Mouse (Mus musculus): ENCODE data around the gene Pygb. TPM values are rescaled to one million over a fixed set of nuclear protein-coding genes. Genes with fewer than 3 reads are reported as not detected.

Gene Pygb
- total RNA-seq (2021) (100 to 1,000 TPM; 448 to 514 TPM), polyA plus RNA-seq (2012; rRNA removed) (343 and 518 TPM in 2 replicates)
- long read RNA-seq, transcript Pygb-201 (20 exons, 3,909 nt) = major isoform, 437 of 525 reads
- long read RNA-seq, partial matches to known transcripts = 69 of 525 reads
- long read RNA-seq, other reads (novel, unspliced or antisense) = 17 of 525 reads

- intact Hi-C loops (cut with DNase I) = loop anchor here (2.0 to 5.0 kb wide), 3 partner anchors 38 to 124 kb away; partner anchors contain the start of genes Abhd12, Entpd6 and Gins1
- Histone ChIP-seq H3K79me2 (replicated peaks; ENCODE audit: control insufficient read depth, insufficient read depth, low read length) (no peaks in the 10 kb centered on the region), H3K27me3 (ENCODE audit: control insufficient read depth, insufficient read depth, low read length) (no peaks in the 10 kb centered on the region), H3K9ac (ENCODE audit: low read depth, low read length) (peak within 1 kb of the TSS; percentile 82), H3K36me3 (ENCODE audit: control insufficient read depth, insufficient read depth, low read length) (peaks cover 11% of the 10 kb centered on the region), H3K27ac (peak within 1 kb of the TSS; percentile 90), H3K4me3 (peak within 1 kb of the TSS; percentile 96), H3K4me1 (ENCODE audit: control insufficient read depth, insufficient read depth, low read length) (peaks cover 7% of the 10 kb centered on the region)
- DNase-seq = peak; percentile 89 to 92
- TF ChIP-seq EP300 (IDR thresholded peaks at IDR 0.05; ENCODE audit: insufficient read depth, low read depth, low read length) = peak; percentile 69
- TF ChIP-seq CTCF (IDR thresholded peaks at IDR 0.05) = no peak
- TF ChIP-seq POLR2A (IDR thresholded peaks at IDR 0.05; ENCODE audit: insufficient read depth, low read depth, low read length) = peak; percentile 99
- 2% methylated on average over 57 of the region's 58 CpGs for WGBS
These were observed at the start of gene Pygb for GRCm38 (mm10) chr2:150786251-150787180. TSS of gene Pygb (plus strand) at chr2:150786735.

DNA sequence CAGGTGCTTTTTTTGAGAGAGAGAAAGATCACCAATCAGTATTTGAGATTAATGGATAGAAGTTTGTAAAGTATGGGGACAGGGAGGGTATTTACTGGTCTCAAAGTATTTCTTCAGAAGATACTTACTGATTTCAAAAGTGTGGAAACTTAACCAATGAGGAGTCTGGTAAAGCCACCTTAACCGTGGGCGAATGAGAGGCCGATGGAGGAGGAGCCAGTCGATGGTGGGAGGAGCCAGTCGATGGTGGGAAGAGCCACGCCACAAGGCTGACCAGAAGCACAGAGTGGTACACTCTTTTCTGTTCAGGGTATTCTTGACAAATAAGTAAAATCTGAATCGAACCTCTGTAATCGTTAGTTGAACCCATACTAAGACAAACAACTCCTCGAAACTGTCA, 48.7 kb upstream of the Pygb start:
- WGBS = 75% methylated on average over 9 of the region's 9 CpGs
- no peak for DNase-seq
- Histone ChIP-seq H3K36me3 (ENCODE audit: control insufficient read depth, insufficient read depth, low read length) (no peaks in the 10 kb centered on the region), H3K4me3 (no peak overlapping the region), H3K27me3 (ENCODE audit: control insufficient read depth, insufficient read depth, low read length) (no peaks in the 10 kb centered on the region), H3K9ac (ENCODE audit: low read depth, low read length) (no peak overlapping the region), H3K4me1 (ENCODE audit: control insufficient read depth, insufficient read depth, low read length) (no peaks in the 10 kb centered on the region), H3K27ac (no peak overlapping the region), H3K79me2 (replicated peaks; ENCODE audit: control insufficient read depth, insufficient read depth, low read length) (no peaks in the 10 kb centered on the region)
- intact Hi-C loops (cut with DNase I) = no loop called here
- TF ChIP-seq EP300 (IDR thresholded peaks at IDR 0.05; ENCODE audit: insufficient read depth, low read depth, low read length) (no peak), POLR2A (IDR thresholded peaks at IDR 0.05; ENCODE audit: insufficient read depth, low read depth, low read length) (no peak), CTCF (IDR thresholded peaks at IDR 0.05) (no peak)

- Histone ChIP-seq H3K79me2 (replicated peaks; ENCODE audit: control insufficient read depth, insufficient read depth, low read length) (no peaks in the 10 kb centered on the region), H3K4me1 (ENCODE audit: control insufficient read depth, insufficient read depth, low read length) (no peaks in the 10 kb centered on the region), H3K9ac (ENCODE audit: low read depth, low read length) (no peak overlapping the region), H3K27me3 (ENCODE audit: control insufficient read depth, insufficient read depth, low read length) (no peaks in the 10 kb centered on the region), H3K36me3 (ENCODE audit: control insufficient read depth, insufficient read depth, low read length) (no peaks in the 10 kb centered on the region), H3K4me3 (no peak overlapping the region), H3K27ac (no peak overlapping the region)
- intact Hi-C loops (cut with DNase I) = no loop called here
- TF ChIP-seq EP300 (IDR thresholded peaks at IDR 0.05; ENCODE audit: insufficient read depth, low read depth, low read length) (no peak), POLR2A (IDR thresholded peaks at IDR 0.05; ENCODE audit: insufficient read depth, low read depth, low read length) (no peak), CTCF (IDR thresholded peaks at IDR 0.05) (no peak)
- WGBS = 69% methylated on average over 10 of the region's 10 CpGs
- DNase-seq = no peak
These were observed 46.2 kb upstream of the Pygb start for GRCm38 (mm10) chr2:150740145-150740841.

- TF ChIP-seq CTCF (IDR thresholded peaks at IDR 0.05) (peak; percentile 48), POLR2A (IDR thresholded peaks at IDR 0.05; ENCODE audit: insufficient read depth, low read depth, low read length) (no peak), EP300 (IDR thresholded peaks at IDR 0.05; ENCODE audit: insufficient read depth, low read depth, low read length) (no peak)
- no peaks in the 10 kb centered on the region for H3K27me3 ChIP-seq (ENCODE audit: control insufficient read depth, insufficient read depth, low read length)
- no peak overlapping the region for H3K4me3 ChIP-seq
- no peak overlapping the region for H3K27ac ChIP-seq
- whole genome bisulfite sequencing = 44% methylated on average over 4 of the region's 4 CpGs
- no peaks in the 10 kb centered on the region for H3K79me2 ChIP-seq (replicated peaks; ENCODE audit: control insufficient read depth, insufficient read depth, low read length)
- no peak for DNase-seq
- H3K9ac ChIP-seq (ENCODE audit: low read depth, low read length) = no peak overlapping the region
- intact Hi-C loops (cut with DNase I) = no loop called here
- H3K4me1 ChIP-seq (ENCODE audit: control insufficient read depth, insufficient read depth, low read length) = no peaks in the 10 kb centered on the region
- no peaks in the 10 kb centered on the region for H3K36me3 ChIP-seq (ENCODE audit: control insufficient read depth, insufficient read depth, low read length)
These were observed 45.1 kb upstream of the Pygb start for GRCm38 (mm10) chr2:150741405-150741804.

DNA sequence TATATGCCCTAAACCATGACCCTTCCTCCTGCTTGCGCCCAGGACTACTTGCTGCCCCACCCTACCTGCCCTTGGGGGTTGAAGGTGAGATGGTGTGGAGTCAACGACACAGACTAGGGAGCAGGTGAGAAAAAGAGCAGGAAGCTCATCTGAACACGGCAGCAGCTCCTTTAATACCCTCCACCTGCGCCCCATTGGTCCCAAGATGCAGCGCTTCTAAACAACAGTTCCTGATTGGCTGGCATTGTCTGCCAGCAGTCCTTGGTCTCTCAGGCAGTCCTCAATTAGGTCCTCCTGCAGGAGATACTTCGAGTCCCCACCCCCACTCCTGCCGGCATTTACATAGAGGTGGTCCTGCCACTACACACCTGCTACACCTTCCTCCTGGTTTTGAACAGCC, 41.5 kb upstream of the Pygb start:
- no peak overlapping the region for H3K27ac ChIP-seq
- DNase-seq = no peak
- WGBS = 67% methylated on average over 7 of the region's 7 CpGs
- no peaks in the 10 kb centered on the region for H3K36me3 ChIP-seq (ENCODE audit: control insufficient read depth, insufficient read depth, low read length)
- no peak overlapping the region for H3K4me3 ChIP-seq
- no peaks in the 10 kb centered on the region for H3K79me2 ChIP-seq (replicated peaks; ENCODE audit: control insufficient read depth, insufficient read depth, low read length)
- no peak overlapping the region for H3K9ac ChIP-seq (ENCODE audit: low read depth, low read length)
- no peak for TF ChIP-seq CTCF (IDR thresholded peaks at IDR 0.05)
- no peak for TF ChIP-seq POLR2A (IDR thresholded peaks at IDR 0.05; ENCODE audit: insufficient read depth, low read depth, low read length)
- TF ChIP-seq EP300 (IDR thresholded peaks at IDR 0.05; ENCODE audit: insufficient read depth, low read depth, low read length) = no peak
- intact Hi-C loops (cut with DNase I) = loop anchor here (5.0 kb wide), 1 partner anchor 162 kb away; the partner anchor contains the start of gene Gins1
- H3K4me1 ChIP-seq (ENCODE audit: control insufficient read depth, insufficient read depth, low read length) = peaks cover 3% of the 10 kb centered on the region
- no peaks in the 10 kb centered on the region for H3K27me3 ChIP-seq (ENCODE audit: control insufficient read depth, insufficient read depth, low read length)

All from heart, adult 2 months (tissue).